Mouse (Mus musculus): ENCODE data around the gene Cftr. TPM values are rescaled to one million over a fixed set of nuclear protein-coding genes. Genes with fewer than 3 reads are reported as not detected.
A peak's percentile ranks its signal among the peaks of the same experiment; 100 is the strongest.

The Cftr gene
- polyA plus RNA-seq (2015; fragmentation: Nextera tagmentation; extraction: Ambion mirVana): 1.2 and 1.3 TPM in 2 replicates

- Histone ChIP-seq H3K4me1 (no peaks in the 10 kb centered on the region), H3K27ac (no peak within 1 kb of the TSS), H3K4me3 (peak within 1 kb of the TSS; percentile 53), H3K9me3 (no peaks in the 10 kb centered on the region), H3K4me2 (peak within 1 kb of the TSS; percentile 80), H3K36me3 (no peaks in the 10 kb centered on the region), H3K9ac (peak within 1 kb of the TSS; percentile 69), H3K27me3 (peaks cover 10% of the 10 kb centered on the region)
- WGBS: 2% methylated on average over 40 of the region's 45 CpGs
- ATAC-seq (ENCODE audit: insufficient number of reproducible peaks, insufficient read depth, low FRiP score, low TSS enrichment, low read depth): 0 out of 2 replicates have a peak, but pooled peaks have one; percentile 37
These were observed at the start of gene Cftr for GRCm38 (mm10) chr6:18170311-18170922. Gene Cftr (plus strand): TSS chr6:18170687.

GRCm38 (mm10) chr6:18127206-18127983 lies 43.1 kb upstream of the Cftr start:
- Histone ChIP-seq H3K4me3 (no peak overlapping the region), H3K4me2 (no peak overlapping the region), H3K9ac (no peak overlapping the region), H3K27ac (no peak overlapping the region), H3K4me1 (no peaks in the 10 kb centered on the region), H3K9me3 (no peaks in the 10 kb centered on the region), H3K36me3 (no peaks in the 10 kb centered on the region), H3K27me3 (no peaks in the 10 kb centered on the region)
- ATAC-seq (ENCODE audit: insufficient number of reproducible peaks, insufficient read depth, low FRiP score, low TSS enrichment, low read depth): no peak
- 69% methylated on average over 2 of the region's 2 CpGs for WGBS

DNA sequence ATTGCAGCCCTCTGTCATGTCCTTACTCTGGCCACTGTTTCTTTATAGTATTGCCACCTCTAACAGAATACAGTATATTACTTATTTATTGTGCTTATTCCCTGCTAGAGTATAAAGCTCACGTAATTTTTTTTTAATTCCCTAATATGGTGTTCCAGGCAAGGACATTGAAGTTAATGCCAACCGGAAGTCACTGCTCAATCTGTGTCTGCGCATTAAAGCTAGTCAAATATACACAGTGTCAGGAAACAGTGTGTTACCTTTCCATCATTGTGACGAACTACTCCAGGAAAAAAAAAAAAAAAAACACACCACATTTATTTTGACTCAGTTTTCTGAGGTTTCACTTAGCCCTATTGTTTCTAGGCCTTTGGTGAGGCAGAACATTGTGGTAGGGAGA lies 42.4 kb upstream of the Cftr start:
- H3K4me1 ChIP-seq: no peaks in the 10 kb centered on the region
- 82% methylated on average over 4 of the region's 4 CpGs for WGBS
- H3K27me3 ChIP-seq: no peaks in the 10 kb centered on the region
- no peaks in the 10 kb centered on the region for H3K9me3 ChIP-seq
- no peak overlapping the region for H3K4me2 ChIP-seq
- H3K36me3 ChIP-seq: no peaks in the 10 kb centered on the region
- no peak overlapping the region for H3K9ac ChIP-seq
- ATAC-seq (ENCODE audit: insufficient number of reproducible peaks, insufficient read depth, low FRiP score, low TSS enrichment, low read depth): no peak
- no peak overlapping the region for H3K4me3 ChIP-seq
- H3K27ac ChIP-seq: no peak overlapping the region

- Histone ChIP-seq H3K27me3 (no peaks in the 10 kb centered on the region), H3K4me3 (no peak overlapping the region), H3K36me3 (no peaks in the 10 kb centered on the region), H3K9ac (no peak overlapping the region), H3K27ac (no peak overlapping the region), H3K4me2 (no peak overlapping the region), H3K4me1 (no peaks in the 10 kb centered on the region), H3K9me3 (no peaks in the 10 kb centered on the region)
- ATAC-seq (ENCODE audit: insufficient number of reproducible peaks, insufficient read depth, low FRiP score, low TSS enrichment, low read depth): no peak
- 47% methylated on average over 1 of the region's 1 CpGs for WGBS
These were observed 35.2 kb upstream of the Cftr start for GRCm38 (mm10) chr6:18135246-18135645.

- Histone ChIP-seq H3K9me3 (no peaks in the 10 kb centered on the region), H3K36me3 (no peaks in the 10 kb centered on the region), H3K4me2 (no peak overlapping the region), H3K27ac (no peak overlapping the region), H3K9ac (no peak overlapping the region), H3K4me1 (no peaks in the 10 kb centered on the region), H3K27me3 (no peaks in the 10 kb centered on the region), H3K4me3 (no peak overlapping the region)
- no peak for ATAC-seq (ENCODE audit: insufficient number of reproducible peaks, insufficient read depth, low FRiP score, low TSS enrichment, low read depth)
- WGBS: 81% methylated on average over 4 of the region's 4 CpGs
These were observed 17.5 kb upstream of the Cftr start for GRCm38 (mm10) chr6:18153031-18153430.

- no peak overlapping the region for H3K4me3 ChIP-seq
- ATAC-seq (ENCODE audit: insufficient number of reproducible peaks, insufficient read depth, low FRiP score, low TSS enrichment, low read depth): no peak
- no peak overlapping the region for H3K9ac ChIP-seq
- no peaks in the 10 kb centered on the region for H3K36me3 ChIP-seq
- WGBS: 82% methylated on average over 1 of the region's 1 CpGs
- H3K4me1 ChIP-seq: no peaks in the 10 kb centered on the region
- H3K27ac ChIP-seq: no peak overlapping the region
- H3K4me2 ChIP-seq: no peak overlapping the region; the same call in 1 of the 2 replicates
- H3K27me3 ChIP-seq: peaks cover 10% of the 10 kb centered on the region
- H3K9me3 ChIP-seq: no peaks in the 10 kb centered on the region
These were observed 869 bp upstream of the Cftr start for GRCm38 (mm10) chr6:18169618-18170017.

DNA sequence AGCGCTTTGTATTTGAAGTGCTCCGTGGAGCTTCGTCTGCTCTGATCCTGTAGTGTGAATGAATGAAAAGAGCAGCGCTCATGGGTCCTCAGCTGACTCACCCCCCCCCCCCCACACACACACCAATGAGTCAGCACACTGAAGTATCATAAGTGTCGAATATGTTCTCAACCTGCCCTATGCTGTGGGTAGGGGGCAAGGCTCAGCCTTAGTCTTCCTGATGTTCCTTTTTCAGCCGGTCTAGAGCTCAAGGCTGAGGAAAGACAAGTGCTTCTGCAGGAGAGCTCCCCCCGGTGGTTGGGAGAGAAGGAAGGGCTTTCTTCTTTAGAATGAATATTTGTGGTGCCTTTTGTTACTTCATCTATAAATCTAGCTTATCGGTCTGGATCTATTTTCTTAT lies 1.1 kb downstream of the Cftr start:
- H3K27ac ChIP-seq: no peak overlapping the region
- no peak overlapping the region for H3K9ac ChIP-seq
- no peak overlapping the region for H3K4me3 ChIP-seq
- H3K4me1 ChIP-seq: no peaks in the 10 kb centered on the region
- no peaks in the 10 kb centered on the region for H3K36me3 ChIP-seq
- H3K9me3 ChIP-seq: no peaks in the 10 kb centered on the region
- WGBS: 50% methylated on average over 8 of the region's 8 CpGs
- H3K27me3 ChIP-seq: peaks cover 10% of the 10 kb centered on the region
- no peak overlapping the region for H3K4me2 ChIP-seq
- no peak for ATAC-seq (ENCODE audit: insufficient number of reproducible peaks, insufficient read depth, low FRiP score, low TSS enrichment, low read depth)

GRCm38 (mm10) chr6:18177509-18177908 lies 7.0 kb downstream of the Cftr start:
- no peak for ATAC-seq (ENCODE audit: insufficient number of reproducible peaks, insufficient read depth, low FRiP score, low TSS enrichment, low read depth)
- Histone ChIP-seq H3K4me1 (no peaks in the 10 kb centered on the region), H3K9ac (no peak overlapping the region), H3K4me2 (no peak overlapping the region), H3K9me3 (no peaks in the 10 kb centered on the region), H3K36me3 (no peaks in the 10 kb centered on the region), H3K27me3 (no peaks in the 10 kb centered on the region), H3K27ac (no peak overlapping the region), H3K4me3 (no peak overlapping the region)
- 86% methylated on average over 2 of the region's 2 CpGs for WGBS

DNA sequence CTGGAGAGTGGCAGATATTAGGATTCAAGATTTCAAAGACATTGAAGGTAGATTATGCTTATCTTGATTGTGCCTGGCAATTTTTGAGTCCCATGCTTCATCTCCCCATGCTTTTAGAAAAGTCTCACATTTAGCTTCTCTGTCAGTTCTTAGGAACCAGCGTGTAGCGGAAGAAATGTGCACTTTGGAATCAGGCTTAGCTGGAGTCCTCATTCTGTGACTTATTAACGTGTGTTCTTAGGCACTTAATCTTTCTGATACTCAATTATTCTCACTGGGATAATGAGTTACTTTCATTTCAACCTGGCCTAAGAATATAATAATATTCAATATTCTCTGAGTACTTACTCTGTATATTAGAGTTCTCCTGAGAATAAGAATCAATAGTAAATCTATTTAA lies 10.2 kb downstream of the Cftr start:
- 80% methylated on average over 3 of the region's 3 CpGs for WGBS

DNA sequence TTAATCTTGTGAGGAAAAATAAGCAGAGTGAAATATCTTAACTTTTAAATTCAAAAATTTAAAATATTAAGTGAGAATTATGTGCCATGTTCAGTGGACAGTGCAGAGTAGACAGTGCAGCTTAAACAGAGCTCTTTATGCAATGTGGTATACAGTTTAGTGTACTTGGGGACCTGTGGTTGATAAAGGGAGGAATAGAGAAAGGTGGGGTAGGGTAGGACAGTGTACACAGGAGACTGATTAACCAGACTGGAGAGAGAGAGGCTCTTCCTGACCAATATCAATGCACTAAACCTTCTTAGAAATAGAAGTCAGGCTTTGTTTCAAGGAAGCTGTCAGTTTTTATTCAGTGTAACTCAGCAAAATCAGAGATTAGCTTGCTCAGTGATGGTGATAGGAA lies 12.4 kb downstream of the Cftr start:
- no peak overlapping the region for H3K4me3 ChIP-seq
- H3K9ac ChIP-seq: no peak overlapping the region
- H3K27me3 ChIP-seq: no peaks in the 10 kb centered on the region
- H3K9me3 ChIP-seq: no peaks in the 10 kb centered on the region
- H3K27ac ChIP-seq: no peak overlapping the region
- ATAC-seq (ENCODE audit: insufficient number of reproducible peaks, insufficient read depth, low FRiP score, low TSS enrichment, low read depth): no peak
- H3K4me2 ChIP-seq: no peak overlapping the region
- no peaks in the 10 kb centered on the region for H3K4me1 ChIP-seq
- H3K36me3 ChIP-seq: no peaks in the 10 kb centered on the region

More for the DNA sequence above, 10.2 kb downstream of the Cftr start:
- no peak overlapping the region for H3K4me2 ChIP-seq
- H3K9ac ChIP-seq: no peak overlapping the region
- no peaks in the 10 kb centered on the region for H3K27me3 ChIP-seq
- no peak overlapping the region for H3K27ac ChIP-seq
- H3K4me1 ChIP-seq: no peaks in the 10 kb centered on the region
- H3K4me3 ChIP-seq: no peak overlapping the region
- H3K36me3 ChIP-seq: no peaks in the 10 kb centered on the region
- no peaks in the 10 kb centered on the region for H3K9me3 ChIP-seq
- no peak for ATAC-seq (ENCODE audit: insufficient number of reproducible peaks, insufficient read depth, low FRiP score, low TSS enrichment, low read depth)

DNA sequence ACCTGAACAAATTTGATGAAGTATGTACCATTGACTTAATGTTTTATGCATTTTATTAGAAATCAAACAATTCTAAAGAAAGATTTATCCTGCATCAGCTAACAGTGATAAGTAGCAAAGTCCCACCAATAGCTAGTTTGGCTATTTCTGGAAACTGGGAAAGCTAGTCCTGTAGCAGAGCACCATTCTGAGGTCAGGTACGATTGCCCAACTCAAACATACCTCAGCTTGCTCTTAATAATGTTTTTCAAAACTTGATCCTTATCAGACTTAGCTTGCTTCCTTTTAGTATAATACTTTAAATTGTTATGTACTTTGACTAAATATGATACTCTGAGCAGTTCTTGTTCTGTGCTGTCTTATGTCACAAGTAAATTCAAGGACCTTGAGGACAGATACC lies 50.2 kb downstream of the Cftr start:
- Histone ChIP-seq H3K36me3 (no peaks in the 10 kb centered on the region), H3K4me1 (no peaks in the 10 kb centered on the region), H3K27ac (no peak overlapping the region), H3K9me3 (no peaks in the 10 kb centered on the region), H3K27me3 (no peaks in the 10 kb centered on the region), H3K9ac (no peak overlapping the region), H3K4me3 (no peak overlapping the region), H3K4me2 (no peak overlapping the region)
- 59% methylated on average over 1 of the region's 1 CpGs for WGBS
- ATAC-seq (ENCODE audit: insufficient number of reproducible peaks, insufficient read depth, low FRiP score, low TSS enrichment, low read depth): no peak

DNA sequence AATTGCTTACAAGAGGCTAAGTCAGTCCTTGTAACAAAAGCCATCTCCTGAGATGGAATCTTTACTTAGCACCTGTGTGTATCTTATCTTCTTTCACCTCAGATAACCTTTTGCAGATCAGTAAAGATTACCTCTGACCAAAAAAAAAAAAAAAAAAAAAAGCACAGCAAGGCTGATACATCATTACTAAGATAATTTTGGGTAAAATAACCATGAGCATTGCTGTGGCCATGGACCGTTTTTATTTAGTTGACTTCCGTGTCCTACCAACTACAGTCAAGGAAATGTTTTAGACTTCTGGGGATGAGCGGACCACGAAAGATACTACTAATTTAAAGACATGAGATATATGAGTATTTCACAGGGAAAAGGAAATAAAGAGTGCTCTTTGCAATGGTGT lies 52.7 kb downstream of the Cftr start:
- no peak for ATAC-seq (ENCODE audit: insufficient number of reproducible peaks, insufficient read depth, low FRiP score, low TSS enrichment, low read depth)
- Histone ChIP-seq H3K4me2 (no peak overlapping the region), H3K9me3 (no peaks in the 10 kb centered on the region), H3K4me1 (no peaks in the 10 kb centered on the region), H3K27ac (no peak overlapping the region), H3K9ac (no peak overlapping the region), H3K4me3 (no peak overlapping the region), H3K27me3 (no peaks in the 10 kb centered on the region), H3K36me3 (no peaks in the 10 kb centered on the region)
- 93% methylated on average over 4 of the region's 4 CpGs for WGBS

Measured in embryonic facial prominence, embryonic 13.5 days (tissue).